Mouse (Mus musculus) megakaryocyte, adult 5-6 weeks (primary cell): ENCODE data around the gene Rex1bd. TPM values are rescaled to one million over a fixed set of nuclear protein-coding genes. Genes with fewer than 3 reads are reported as not detected.

Experiments
- ATAC-seq: 2 replicates; pipeline ENCODE4 v1.8.0; 2016; ENCODE audit warnings: mild to moderate bottlenecking, inconsistent platforms; ENCODE audit not compliant: poor library complexity, severe bottlenecking
- total RNA-seq, 2 experiments: library from RNA; stranded (forward) in 1 of 2; stranded (reverse) in 1 of 2; fragments of 153-499, 151-499 nt in 1 of 2; fragments of 221-1000, 200-1000 nt in 1 of 2; gene quantifications; 2 replicates each; pipeline versions ENCODE4 v1.2.3 to v1.2.4; 2015 to 2017

Rex1bd gene
- total RNA-seq, 2 experiments from 2014 or later = 43.7 to 47.5 TPM

- ATAC-seq = peak; percentile 52
These were observed 3.3 kb downstream of the Rex1bd start for GRCm38 (mm10) chr8:70503062-70503750.

- ATAC-seq = no peak
These were observed 4.0 kb downstream of the Rex1bd start for GRCm38 (mm10) chr8:70502540-70502939.

- no peak for ATAC-seq
These were observed 4.6 kb downstream of the Rex1bd start for GRCm38 (mm10) chr8:70501820-70502529.

GRCm38 (mm10) chr8:70500386-70501301, 5.9 kb downstream of the Rex1bd start:
- ATAC-seq = no peak

- no peak for ATAC-seq
These were observed 10.8 kb downstream of the Rex1bd start for GRCm38 (mm10) chr8:70495771-70496062.

GRCm38 (mm10) chr8:70495001-70495770, 11.4 kb downstream of the Rex1bd start:
- no peak for ATAC-seq

GRCm38 (mm10) chr8:70494416-70494945, 12.1 kb downstream of the Rex1bd start:
- ATAC-seq = peak; percentile 7; the same call in 1 of the 2 replicates

GRCm38 (mm10) chr8:70493692-70494415, 12.7 kb downstream of the Rex1bd start:
- no peak for ATAC-seq

- no peak for ATAC-seq
These were observed 13.6 kb downstream of the Rex1bd start, which contains the start of gene Crlf1 for GRCm38 (mm10) chr8:70492664-70493640. Crlf1 (plus strand) TSS chr8:70493158.

GRCm38 (mm10) chr8:70490880-70491495, 15.6 kb downstream of the Rex1bd start:
- ATAC-seq = no peak

- no peak for ATAC-seq
These were observed 16.3 kb downstream of the Rex1bd start for GRCm38 (mm10) chr8:70490061-70490879.

- ATAC-seq = no peak
These were observed 17.0 kb downstream of the Rex1bd start for GRCm38 (mm10) chr8:70489576-70489975.

GRCm38 (mm10) chr8:70488931-70489470, 17.6 kb downstream of the Rex1bd start:
- no peak for ATAC-seq

GRCm38 (mm10) chr8:70487993-70488796, 18.4 kb downstream of the Rex1bd start:
- peak; percentile 62; the same call in 1 of the 2 replicates for ATAC-seq

- ATAC-seq = no peak
These were observed 19.5 kb downstream of the Rex1bd start, which contains the start of gene Tmem59l for GRCm38 (mm10) chr8:70486941-70487520. Tmem59l (minus strand) TSS chr8:70487358.
